Mouse (Mus musculus): ENCODE data around the gene Spcs2.

DNA sequence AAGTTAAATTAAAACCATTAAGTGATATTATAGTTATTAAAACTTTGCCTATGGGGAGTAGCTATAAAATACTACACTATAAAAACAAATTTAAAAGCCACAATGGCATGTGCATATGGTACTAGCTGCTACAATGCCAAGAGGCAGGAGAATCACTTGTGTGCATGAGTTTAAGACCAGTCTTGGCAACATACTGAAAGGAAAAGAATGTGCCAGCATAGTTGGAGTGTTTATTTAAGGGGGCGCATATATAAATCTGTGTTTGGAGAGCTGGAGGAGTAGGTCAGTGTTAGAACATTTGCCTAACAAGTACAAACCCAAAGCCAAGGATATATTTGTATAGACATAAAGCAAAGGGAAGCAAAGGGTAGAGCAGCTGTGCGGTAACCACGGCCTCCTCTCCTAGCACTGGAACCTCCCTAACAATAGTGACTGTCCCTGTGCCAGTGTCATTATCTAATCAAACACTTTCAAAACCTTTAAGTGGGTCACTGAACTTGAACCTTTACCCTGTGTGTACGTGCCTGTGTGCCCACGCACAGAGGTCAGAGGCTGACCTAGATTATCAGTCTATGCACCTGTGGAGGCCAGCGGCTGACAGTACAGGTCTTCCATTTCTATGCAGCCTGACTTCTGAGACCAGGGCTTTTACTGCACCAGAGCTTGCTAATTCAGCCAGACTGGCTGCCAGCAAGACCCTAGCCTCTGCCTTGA is 25.7 kb downstream of the Spcs2 start:
- TF ChIP-seq CTCF (IDR thresholded peaks at IDR 0.05; ENCODE audit: borderline replicate concordance, extremely low read depth, insufficient read depth, insufficient read length) (no peak), POLR2A (IDR thresholded peaks at IDR 0.05; ENCODE audit: borderline replicate concordance, extremely low read depth, insufficient read depth, insufficient read length, poor library complexity, severe bottlenecking) (no peak)
